In genomic region chr5:112210104-112210503, GRCm38 (mm10) we compare ENCODE assay signal across 10 mouse cellular contexts. TPM values are rescaled to one million over a fixed set of nuclear protein-coding genes. Genes with fewer than 3 reads are reported as not detected.
DNase-seq lines count a peak whose midpoint lies in the region; TF ChIP-seq lines count a peak whose summit lies in the region.
"Had no signal": no experiment of that assay in that cellular context is flagged by ENCODE, and none has a peak within 500 bp of the region (broad histone marks: within the 10 kb centered on the region; RNA-seq: fewer than 3 reads in every experiment).

No protein-coding gene starts in this region.

- TF ChIP-seq POLR2A in embryonic fibroblast, embryonic 13.5 days (IDR thresholded peaks at IDR 0.05; ENCODE audit: low read depth, low read length), result no peak
- TF ChIP-seq POLR2A in testis, adult 2 months (IDR thresholded peaks at IDR 0.05; ENCODE audit: control insufficient read depth, low read depth, low read length), result no peak

- peak; percentile 31 for DNase-seq in heart, adult 8-10 months (ENCODE audit: low spot score)
- no peak for DNase-seq in heart, embryonic 10.5 days (ENCODE audit: low spot score)
- DNase-seq in adrenal gland, adult 18-20 months (ENCODE audit: low spot score in 2 of 2), result peak; percentile 42 to 62
- DNase-seq in kidney, postnatal 14 days, result peak; percentile 59
- peak; percentile 49 to 63 for DNase-seq in lung, postnatal 4 days

- WGBS in heart, embryonic 10.5 days, result 32% methylated on average over 8 of the region's 8 CpGs

- no peaks in the 10 kb centered on the region for H3K79me3 ChIP-seq in C2C12 (ENCODE audit: low read depth)

- no peak overlapping the region for H3K27ac ChIP-seq in heart, embryonic 10.5 days
- no peak overlapping the region for H3K27ac ChIP-seq in embryonic fibroblast, embryonic 13.5 days (ENCODE audit: insufficient read depth, low read length)
- H3K27ac ChIP-seq in testis, adult 2 months (ENCODE audit: control insufficient read depth, insufficient read depth, low read depth, low read length), result no peak overlapping the region

- no peak overlapping the region for H3K4me3 ChIP-seq in heart, embryonic 10.5 days
- no peak overlapping the region for H3K4me3 ChIP-seq in C2C12 (ENCODE audit: insufficient read depth, poor library complexity, severe bottlenecking)
- no peak overlapping the region for H3K4me3 ChIP-seq in embryonic fibroblast, embryonic 13.5 days (ENCODE audit: insufficient read depth, low read length)
- H3K4me3 ChIP-seq in testis, adult 2 months (ENCODE audit: control insufficient read depth, low read depth, low read length), result no peak overlapping the region
- H3K4me3 ChIP-seq: erythroblast, embryonic 14.5 days; megakaryocyte, embryonic 14.5 days had no signal

- peaks cover 29% of the 10 kb centered on the region for H3K4me1 ChIP-seq in heart, embryonic 10.5 days
- no peaks in the 10 kb centered on the region for H3K4me1 ChIP-seq in embryonic fibroblast, embryonic 13.5 days (ENCODE audit: control insufficient read depth, insufficient read depth, low read length)
- peaks cover 9% of the 10 kb centered on the region for H3K4me1 ChIP-seq in testis, adult 2 months (ENCODE audit: control insufficient read depth, insufficient read depth, low read length)

- no peaks in the 10 kb centered on the region for H3K79me2 ChIP-seq in C2C12 (ENCODE audit: control insufficient read depth, insufficient read depth)

- H3ac ChIP-seq in C2C12 (ENCODE audit: control insufficient read depth, insufficient read length, low read depth), result no peak overlapping the region

- no peaks in the 10 kb centered on the region for H3K36me3 ChIP-seq in heart, embryonic 10.5 days
- no peaks in the 10 kb centered on the region for H3K36me3 ChIP-seq in C2C12 (ENCODE audit: control insufficient read depth, insufficient read depth)
- no peaks in the 10 kb centered on the region for H3K36me3 ChIP-seq in testis, adult 2 months (ENCODE audit: control insufficient read depth, insufficient read depth, low read length)

- peaks cover 19% of the 10 kb centered on the region; the same call in 1 of the 2 replicates for H3K27me3 ChIP-seq in heart, embryonic 10.5 days (ENCODE audit: insufficient read depth, poor library complexity, severe bottlenecking)
- H3K27me3 ChIP-seq in C2C12 (ENCODE audit: control insufficient read depth, insufficient read depth, insufficient read length), result peaks cover 15% of the 10 kb centered on the region
- H3K27me3 ChIP-seq in testis, adult 2 months (ENCODE audit: control insufficient read depth, insufficient read depth, low read length), result no peaks in the 10 kb centered on the region

- no peaks in the 10 kb centered on the region for H3K9me3 ChIP-seq in heart, embryonic 10.5 days

- peak; percentile 92 for TF ChIP-seq CTCF in C2C12 (IDR thresholded peaks at IDR 0.05; ENCODE audit: control insufficient read depth, insufficient read depth, insufficient read length)
- peak; percentile 94 for TF ChIP-seq CTCF in embryonic fibroblast, embryonic 13.5 days (IDR thresholded peaks at IDR 0.05; ENCODE audit: borderline replicate concordance, insufficient read depth, low read length)
- peak; percentile 99 for TF ChIP-seq CTCF in testis, adult 2 months (IDR thresholded peaks at IDR 0.05; ENCODE audit: control insufficient read depth, insufficient read depth, insufficient replicate concordance, low read depth, low read length)

TF ChIP-seq in C2C12, 6 proteins besides CTCF, POLR2A, EP300 and RAD21:
- no peak for TF ChIP-seq MYOD1 (IDR thresholded peaks at IDR 0.05; ENCODE audit: control insufficient read depth, insufficient read length, low read depth)
- TF ChIP-seq CEBPB (IDR thresholded peaks at IDR 0.05; ENCODE audit: low read depth), result no peak
- TF ChIP-seq MYOG (IDR thresholded peaks at IDR 0.05; ENCODE audit: control insufficient read depth, extremely low read depth, insufficient read length), result no peak
- no peak for TF ChIP-seq USF1 (IDR thresholded peaks at IDR 0.05; ENCODE audit: low read depth)
- TF ChIP-seq MAX (IDR thresholded peaks at IDR 0.05), result no peak
- no peak for TF ChIP-seq FOSL1 (IDR thresholded peaks at IDR 0.05; ENCODE audit: insufficient read depth, low read length, poor library complexity, severe bottlenecking)
TF ChIP-seq in C2C12: peak in this region for 0.

RNA-seq across cellular contexts. Expression of gene Cryba4, which starts 42.2 kb away (rescaled TPM):
- 10 to 100 TPM in 1 of 4 experiments, 1 to 10 TPM in 3; 7.6 to 10.4 (median 8.5) TPM for total RNA-seq in heart, adult 8-10 months (2022)
- polyA plus RNA-seq in heart, embryonic 10.5 days (2016; fragmentation: Nextera tagmentation; extraction: Ambion mirVana), result 0.20 TPM in 1 of 2 replicates, not detected in the other
- 1.9 TPM for polyA plus RNA-seq in C2C12 (2012; fragmentation: generic; extraction: Trizol)
- total RNA-seq in adrenal gland, adult 18-20 months (2021), result 100 to 1,000 TPM in 1 of 2 experiments, 10 to 100 TPM in 1; 95.8 to 126 TPM
- not detected in 2 replicates for polyA plus RNA-seq in embryonic fibroblast, embryonic 13.5 days (2011; ENCODE audit: insufficient read length, low read depth, missing spikeins)
- 0.61 and 5.2 TPM in 2 replicates for polyA plus RNA-seq in testis, adult 2 months (2012; rRNA removed)
- polyA plus RNA-seq: erythroblast, embryonic 14.5 days had no signal

RNA-seq across cellular contexts. Expression of gene Crybb1, which starts 45.5 kb away (rescaled TPM):
- 1 to 10 TPM; 2.0 to 3.4 (median 2.7) TPM for total RNA-seq in heart, adult 8-10 months (2022)
- not detected in 2 replicates for polyA plus RNA-seq in heart, embryonic 10.5 days (2016; fragmentation: Nextera tagmentation; extraction: Ambion mirVana)
- polyA plus RNA-seq in C2C12 (2012; fragmentation: generic; extraction: Trizol), result 0.06 TPM
- total RNA-seq in adrenal gland, adult 18-20 months (2021), result 1 to 10 TPM; 3.2 to 3.3 TPM
- polyA plus RNA-seq in embryonic fibroblast, embryonic 13.5 days (2011; ENCODE audit: insufficient read length, low read depth, missing spikeins), result not detected in 2 replicates
- polyA plus RNA-seq in testis, adult 2 months (2012; rRNA removed), result 0.28 and 0.41 TPM in 2 replicates
- polyA plus RNA-seq: erythroblast, embryonic 14.5 days had no signal
